Mouse (Mus musculus) midbrain, embryonic 14.5 days (tissue): ENCODE data around the gene Hist2h3b. TPM values are rescaled to one million over a fixed set of nuclear protein-coding genes. Genes with fewer than 3 reads are reported as not detected.
"Not testable (repeated sequence)": the region's sequence is repeated elsewhere in the genome, so short reads cannot be mapped to it uniquely, and the experiment has no call there.

Experiments
- ATAC-seq: fragments of 200-750 bp; cut with Nextera tagmentation; 2 replicates; pipeline ENCODE4 v1.8.0; 2017; ENCODE audit warnings: moderate number of reproducible peaks, moderate library complexity; ENCODE audit not compliant: low FRiP score, low TSS enrichment
- DNase-seq: peaks from one replicate; pipeline ENCODE4 v3.0.0-alpha.2; 2015
- H3K27ac ChIP-seq: fragments of 300-500 bp; sonication (generic); replicated peaks from 2 replicates; pipeline ENCODE4 v1.5.1; 2014; ENCODE audit warnings: mild to moderate bottlenecking, low read depth, low read length, moderate library complexity
- H3K27me3 ChIP-seq: fragments of 300-500 bp; sonication (generic); 2 replicates; pipeline ENCODE4 v1.6.1; 2014; ENCODE audit warnings: low read length, control low read depth, mixed read lengths; ENCODE audit not compliant: control insufficient read depth, insufficient read depth
- H3K36me3 ChIP-seq: fragments of 300-500 bp; sonication (generic); 2 replicates; pipeline ENCODE4 v1.6.1; 2014; ENCODE audit warnings: low read length, control low read depth; ENCODE audit not compliant: control insufficient read depth, insufficient read depth
- H3K4me1 ChIP-seq: fragments of 300-500 bp; sonication (generic); 2 replicates; pipeline ENCODE4 v1.6.1; 2014; ENCODE audit warnings: mild to moderate bottlenecking, antibody characterized with exemption, low read length, control low read depth; ENCODE audit not compliant: control insufficient read depth, insufficient read depth
- H3K4me2 ChIP-seq: fragments of 300-500 bp; sonication (generic); 2 replicates; pipeline ENCODE4 v1.6.1; 2014; ENCODE audit warnings: mild to moderate bottlenecking, low read length, moderate library complexity
- H3K4me3 ChIP-seq: fragments of 300-500 bp; sonication (generic); replicated peaks from 2 replicates; pipeline ENCODE4 v1.5.1; 2014; ENCODE audit warnings: low read depth, low read length
- H3K9ac ChIP-seq: fragments of 300-500 bp; sonication (generic); replicated peaks from 2 replicates; pipeline ENCODE4 v1.6.1; 2014; ENCODE audit warnings: mild to moderate bottlenecking, low read length, moderate library complexity
- H3K9me3 ChIP-seq: fragments of 300-500 bp; sonication (generic); 2 replicates; pipeline ENCODE4 v1.6.1; 2016; ENCODE audit warnings: low read length, control low read depth, mixed read lengths; ENCODE audit not compliant: control insufficient read depth
- WGBS: fragments of 180-500 bp; shearing (Covaris S2); extraction: QIAGEN DNeasy Blood & Tissue Kit; methylation state at CpG from one replicate; pipeline ENCODE4 v1.1.7; 2014; 5-methylcytosine and 5-hydroxymethylcytosine counted together
- polyA plus RNA-seq: library from polyadenylated mRNA; unstranded; fragments of >200 nt; fragmentation: Nextera tagmentation; extraction: Ambion mirVana; gene quantifications from 2 replicates; pipeline ENCODE4 v1.2.1, GENCODE M21; 2014

Gene Hist2h3b
- polyA plus RNA-seq, 1 experiment from 2014 or later, result 19.3 TPM

DNA sequence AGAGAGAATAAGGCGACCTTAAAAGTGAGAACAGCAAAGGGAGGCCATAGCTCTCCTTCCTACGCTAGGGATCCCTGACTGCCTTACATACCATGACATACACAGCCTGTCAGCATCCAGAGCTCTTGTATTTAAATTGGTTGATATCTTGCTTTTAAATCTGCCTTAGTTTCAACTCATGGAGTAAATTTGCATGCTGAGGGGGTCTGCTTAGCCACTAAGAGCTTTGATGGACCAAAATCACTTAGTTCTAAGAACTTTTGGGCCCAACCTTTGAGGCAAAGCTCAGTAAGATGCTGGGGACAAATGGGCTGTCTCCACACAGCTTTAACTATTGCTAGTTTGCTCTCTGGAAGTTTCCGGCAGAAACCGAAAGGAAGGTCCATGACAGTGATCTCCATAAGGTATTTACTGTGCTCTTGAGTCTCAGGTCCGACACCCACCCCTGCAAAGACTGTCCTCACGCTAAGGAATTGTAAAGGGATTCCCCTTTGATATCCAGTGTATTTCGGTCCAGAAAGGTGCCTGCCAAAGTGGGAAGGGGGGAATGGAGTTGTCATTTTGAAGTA is 31.0 kb upstream of the Hist2h3b start:
- WGBS, result 24% methylated on average over 7 of the region's 7 CpGs
- no peaks in the 10 kb centered on the region for H3K36me3 ChIP-seq
- peaks cover 13% of the 10 kb centered on the region; the same call in 1 of the 2 replicates for H3K4me1 ChIP-seq
- H3K4me3 ChIP-seq, result peak overlapping the region; percentile 31
- H3K27ac ChIP-seq, result no peak overlapping the region
- ATAC-seq (no peak), DNase-seq (no peak)
- H3K27me3 ChIP-seq, result no peaks in the 10 kb centered on the region
- H3K9me3 ChIP-seq, result no peaks in the 10 kb centered on the region
- H3K4me2 ChIP-seq, result peak overlapping the region; percentile 53
- 0 out of 2 replicates have a peak overlapping the region, but pooled peaks have one; percentile 27 for H3K9ac ChIP-seq

DNA sequence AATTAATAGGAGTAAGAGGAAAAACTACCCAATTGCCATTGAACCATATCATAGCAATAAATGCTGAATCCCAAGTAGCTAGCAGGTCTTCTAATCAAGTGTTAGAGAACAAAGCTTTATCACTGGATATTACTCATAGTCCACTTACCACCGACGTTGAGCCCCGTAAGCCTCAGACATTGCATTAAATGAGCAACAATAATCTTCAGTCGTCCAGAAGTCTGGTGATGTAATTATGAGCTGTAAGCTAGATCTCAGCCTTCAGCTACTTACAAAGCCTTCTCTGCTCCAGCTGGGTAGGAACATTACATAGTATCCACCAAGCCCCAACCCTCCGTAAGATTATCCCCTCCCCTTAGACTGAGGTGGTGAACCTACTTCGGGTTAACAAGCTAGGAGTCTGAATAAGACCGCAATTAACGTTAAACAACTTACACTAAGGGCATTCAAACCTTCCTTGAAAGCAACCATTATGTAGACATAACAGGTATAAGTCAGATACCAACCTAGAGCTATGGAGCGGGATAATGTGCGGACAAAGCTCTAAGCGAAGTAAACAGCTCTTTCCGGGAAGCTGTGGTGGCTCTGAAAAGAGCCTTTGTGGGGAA is 30.4 kb upstream of the Hist2h3b start:
- Histone ChIP-seq H3K4me2 (peak overlapping the region; percentile 53), H3K9ac (peak overlapping the region; percentile 40; the same call in 1 of the 2 replicates), H3K4me3 (peak overlapping the region; percentile 31), H3K27ac (0 out of 2 replicates have a peak overlapping the region, but pooled peaks have one; percentile 13), H3K36me3 (no peaks in the 10 kb centered on the region), H3K9me3 (no peaks in the 10 kb centered on the region), H3K27me3 (no peaks in the 10 kb centered on the region), H3K4me1 (peaks cover 13% of the 10 kb centered on the region; the same call in 1 of the 2 replicates)
- ATAC-seq (no peak), DNase-seq (peak; percentile 13)
- under 1% methylated on average over 12 of the region's 12 CpGs for WGBS

DNA sequence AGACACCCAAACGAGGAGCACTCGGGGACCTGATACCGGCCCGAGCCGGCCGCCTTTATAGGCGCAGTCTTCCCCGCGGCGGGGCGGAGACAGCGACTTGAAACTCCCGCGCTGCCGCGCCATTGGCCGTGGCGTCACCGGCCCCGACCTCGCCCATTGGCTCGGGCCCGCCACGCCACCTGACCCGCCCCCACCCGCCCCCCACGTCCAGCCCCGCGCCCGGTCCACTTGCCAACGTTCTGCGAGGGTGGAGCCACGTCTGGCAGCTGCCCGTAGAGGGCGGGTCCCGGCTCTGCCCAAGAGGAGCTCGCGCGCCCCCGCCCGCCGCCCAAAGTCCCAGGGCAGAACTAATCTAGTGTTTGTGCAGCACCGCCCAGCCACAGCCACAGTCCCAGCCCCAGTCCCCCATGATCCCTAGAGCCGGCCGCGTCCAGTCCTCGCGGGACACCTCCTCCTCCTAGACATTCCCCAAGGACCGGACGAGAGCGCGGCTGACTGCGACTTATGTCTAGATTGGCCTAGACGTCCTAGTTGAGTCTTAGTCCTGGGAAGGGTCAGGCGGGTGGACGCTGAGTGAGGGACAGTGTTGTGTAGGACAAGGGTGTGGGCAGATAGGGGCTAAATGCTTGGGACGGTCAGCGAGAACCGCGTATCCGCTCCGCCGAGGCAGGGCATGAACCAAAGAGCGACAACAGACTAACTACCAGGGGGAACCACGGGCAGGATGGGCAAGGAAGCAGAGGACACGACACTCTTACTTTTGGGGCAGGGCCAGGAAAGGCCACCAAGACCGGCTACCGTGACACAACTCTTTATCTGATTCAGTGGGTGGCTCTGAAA is 29.3 kb upstream of the Hist2h3b start, which contains the start of gene Hist2h3c2:
Gene Hist2h3c2 (minus strand): TSS at position 174 of the 840 bp plus-strand sequence.
- not testable (repeated sequence) for DNase-seq, H3K27me3 ChIP-seq, H3K9me3 ChIP-seq, H3K36me3 ChIP-seq
- H3K4me2 ChIP-seq, result peak within 1 kb of the TSS; percentile 53
- ATAC-seq, result peak; percentile 91
- H3K4me1 ChIP-seq, result peaks cover 17% of the 10 kb centered on the region; the same call in 1 of the 2 replicates
- peak within 1 kb of the TSS; percentile 31 for H3K4me3 ChIP-seq
- peak within 1 kb of the TSS; percentile 40; the same call in 1 of the 2 replicates for H3K9ac ChIP-seq
- 0% methylated on average over 19 of the region's 68 CpGs for WGBS
- 0 out of 2 replicates have a peak within 1 kb of the TSS, but pooled peaks have one; percentile 13 for H3K27ac ChIP-seq

DNA sequence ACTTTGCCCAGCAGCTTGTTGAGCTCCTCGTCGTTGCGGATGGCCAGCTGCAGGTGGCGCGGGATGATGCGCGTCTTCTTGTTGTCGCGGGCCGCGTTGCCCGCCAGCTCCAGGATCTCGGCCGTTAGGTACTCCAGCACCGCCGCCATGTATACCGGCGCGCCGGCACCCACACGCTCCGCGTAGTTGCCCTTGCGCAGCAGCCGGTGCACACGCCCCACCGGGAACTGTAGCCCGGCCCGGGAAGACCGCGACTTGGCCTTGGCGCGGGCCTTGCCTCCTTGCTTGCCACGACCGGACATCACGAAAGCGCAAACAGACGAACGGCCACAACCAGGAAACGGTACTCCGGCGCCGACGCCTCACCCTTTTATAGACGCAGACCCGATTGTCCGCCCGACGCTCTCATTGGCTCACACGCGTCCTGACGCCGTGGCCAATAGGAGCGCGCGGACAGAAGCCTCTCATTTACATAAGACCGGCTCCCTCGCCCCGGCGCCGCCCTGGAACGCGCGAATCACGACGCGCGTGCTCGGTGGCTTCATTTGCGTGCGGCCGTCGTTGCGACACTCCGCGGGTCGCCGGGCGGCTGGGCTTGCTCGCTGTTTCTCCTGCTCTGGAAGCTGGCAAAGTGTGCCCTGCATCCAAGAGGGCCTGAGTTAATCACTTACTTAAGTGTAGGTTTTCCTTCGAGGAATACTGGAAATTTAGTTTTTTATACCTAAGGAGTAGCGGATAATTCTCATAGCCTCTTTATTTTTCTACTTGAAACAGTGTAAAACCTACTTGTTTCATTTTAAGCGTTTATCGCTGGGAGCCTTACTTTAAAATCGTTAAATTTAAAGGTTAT is 28.3 kb upstream of the Hist2h3b start, which contains the start of gene Hist2h2aa2:
Gene Hist2h2aa2 (minus strand): TSS at position 328 of the 850 bp plus-strand sequence.
- not testable (repeated sequence) for H3K27me3 ChIP-seq, H3K36me3 ChIP-seq, H3K9me3 ChIP-seq
- ATAC-seq (peak; percentile 89), DNase-seq (peak; percentile 78)
- 4% methylated on average over 30 of the region's 85 CpGs for WGBS
- peak within 1 kb of the TSS; percentile 56 for H3K4me2 ChIP-seq
- peak within 1 kb of the TSS; percentile 79 for H3K27ac ChIP-seq
- peak within 1 kb of the TSS; percentile 44 for H3K9ac ChIP-seq
- peaks cover 23% of the 10 kb centered on the region; the same call in 1 of the 2 replicates for H3K4me1 ChIP-seq
- H3K4me3 ChIP-seq, result peak within 1 kb of the TSS; percentile 22

DNA sequence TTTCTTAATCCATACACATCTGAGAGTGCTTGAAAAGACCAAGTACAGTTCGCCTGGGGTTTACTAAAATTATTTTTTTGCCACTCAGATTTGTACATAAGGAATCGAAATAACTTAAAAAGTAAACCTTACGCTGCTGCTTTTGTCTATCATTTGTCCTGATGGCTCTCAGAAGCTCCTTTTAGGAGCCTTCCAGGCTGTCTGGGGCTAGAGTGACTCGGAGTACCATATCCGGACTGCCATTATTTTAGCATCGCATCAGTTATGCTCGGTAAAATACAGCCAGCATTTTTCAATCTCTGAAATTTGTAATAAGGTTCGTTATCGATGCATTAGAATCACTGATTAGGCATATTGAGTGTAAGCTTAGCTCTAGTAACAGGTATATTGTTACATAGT is 27.7 kb upstream of the Hist2h3b start:
- ATAC-seq, result no peak
- 71% methylated on average over 9 of the region's 9 CpGs for WGBS
- no peak for DNase-seq

DNA sequence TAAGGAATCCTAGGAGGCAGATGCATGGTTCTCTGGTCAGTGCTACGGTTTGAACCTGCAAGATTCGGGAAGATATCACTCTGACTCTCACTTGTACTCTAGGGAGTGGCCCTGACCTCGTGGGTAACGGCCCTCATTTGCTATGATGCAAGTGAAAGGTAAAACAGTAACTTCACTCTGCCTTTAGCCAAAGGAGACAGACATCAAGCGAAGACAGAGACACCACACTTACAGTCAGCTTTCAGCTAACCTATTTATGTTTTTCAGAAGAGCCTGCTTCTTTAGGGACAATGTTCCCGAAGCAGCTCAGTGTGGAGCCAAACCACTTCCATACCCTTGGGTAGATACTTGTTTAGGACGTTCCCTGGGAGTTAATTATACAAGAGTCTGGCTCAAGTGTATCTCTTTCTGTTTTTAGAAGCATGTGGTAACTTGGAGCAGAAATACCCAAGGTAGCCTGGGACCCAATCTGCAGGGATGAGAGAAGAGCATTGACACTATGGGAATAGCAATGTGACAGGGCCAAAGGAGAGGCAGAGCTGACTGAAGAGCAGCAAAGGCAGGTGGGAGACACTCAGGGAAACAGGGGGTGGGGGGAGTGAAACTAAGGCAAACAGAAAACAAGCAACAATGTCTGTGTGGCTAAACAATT is 24.4 kb upstream of the Hist2h3b start:
- H3K27ac ChIP-seq, result no peak overlapping the region
- H3K4me2 ChIP-seq, result peak overlapping the region; percentile 72
- DNase-seq, result no peak
- H3K9ac ChIP-seq, result peak overlapping the region; percentile 72; the same call in 1 of the 2 replicates
- ATAC-seq, result no peak
- H3K9me3 ChIP-seq, result no peaks in the 10 kb centered on the region
- no peak overlapping the region for H3K4me3 ChIP-seq
- 83% methylated on average over 7 of the region's 7 CpGs for WGBS
- peaks cover 22% of the 10 kb centered on the region; the same call in 1 of the 2 replicates for H3K4me1 ChIP-seq
- H3K36me3 ChIP-seq, result no peaks in the 10 kb centered on the region
- H3K27me3 ChIP-seq, result no peaks in the 10 kb centered on the region

More for the DNA sequence above, 27.7 kb upstream of the Hist2h3b start:
- Histone ChIP-seq H3K4me3 (peak overlapping the region; percentile 20; the same call in 1 of the 2 replicates), H3K27ac (peak overlapping the region; percentile 79), H3K4me2 (peak overlapping the region; percentile 56), H3K27me3 (no peaks in the 10 kb centered on the region), H3K4me1 (peaks cover 23% of the 10 kb centered on the region; the same call in 1 of the 2 replicates), H3K36me3 (no peaks in the 10 kb centered on the region), H3K9me3 (no peaks in the 10 kb centered on the region), H3K9ac (peak overlapping the region; percentile 44)

DNA sequence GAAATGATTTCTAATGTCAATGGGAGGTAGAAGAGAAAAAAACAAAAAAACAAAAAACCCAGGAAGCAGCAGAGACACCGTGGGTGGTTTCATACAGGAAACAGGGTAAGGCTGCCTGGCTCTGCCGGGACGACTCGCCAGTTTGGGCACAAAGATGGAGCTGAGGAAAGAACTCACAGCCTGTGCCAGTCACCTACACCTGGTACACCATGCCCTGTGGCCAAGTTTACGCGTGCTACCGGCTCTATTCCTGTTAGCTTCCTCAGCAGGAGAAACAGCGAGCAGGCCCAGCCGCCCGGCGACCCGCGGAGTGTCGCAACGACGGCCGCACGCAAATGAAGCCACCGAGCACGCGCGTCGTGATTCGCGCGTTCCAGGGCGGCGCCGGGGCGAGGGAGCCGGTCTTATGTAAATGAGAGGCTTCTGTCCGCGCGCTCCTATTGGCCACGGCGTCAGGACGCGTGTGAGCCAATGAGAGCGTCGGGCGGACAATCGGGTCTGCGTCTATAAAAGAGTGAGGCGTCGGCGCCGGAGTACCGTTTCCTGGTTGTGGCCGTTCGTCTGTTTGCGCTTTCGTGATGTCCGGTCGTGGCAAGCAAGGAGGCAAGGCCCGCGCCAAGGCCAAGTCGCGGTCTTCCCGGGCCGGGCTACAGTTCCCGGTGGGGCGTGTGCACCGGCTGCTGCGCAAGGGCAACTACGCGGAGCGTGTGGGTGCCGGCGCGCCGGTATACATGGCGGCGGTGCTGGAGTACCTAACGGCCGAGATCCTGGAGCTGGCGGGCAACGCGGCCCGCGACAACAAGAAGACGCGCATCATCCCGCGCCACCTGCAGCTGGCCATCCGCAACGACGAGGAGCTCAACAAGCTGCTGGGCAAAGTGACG is 23.2 kb upstream of the Hist2h3b start, which contains the start of gene Hist2h2aa1:
Gene Hist2h2aa1 (plus strand): TSS at position 495 of the 884 bp plus-strand sequence.
- peak; percentile 76 for DNase-seq
- peak; percentile 89 for ATAC-seq
- H3K9me3 ChIP-seq, H3K27me3 ChIP-seq, H3K36me3 ChIP-seq: not testable (repeated sequence)
- Histone ChIP-seq H3K4me1 (peaks cover 22% of the 10 kb centered on the region; the same call in 1 of the 2 replicates), H3K4me2 (peak within 1 kb of the TSS; percentile 72), H3K27ac (peak within 1 kb of the TSS; percentile 94), H3K4me3 (peak within 1 kb of the TSS; percentile 44), H3K9ac (peak within 1 kb of the TSS; percentile 72)
- under 1% methylated on average over 27 of the region's 88 CpGs for WGBS
